Mouse (Mus musculus) neutrophil, adult 65 days (primary cell): ENCODE results near the gene Sp3. TPM values are rescaled to one million over a fixed set of nuclear protein-coding genes. Genes with fewer than 3 reads are reported as not detected.

Source experiments
- total RNA-seq: library from RNA; stranded (reverse); gene quantifications from 2 replicates; pipeline ENCODE4 v1.2.4, GENCODE M21; 2023

The Sp3 gene
- total RNA-seq: 162 and 167 TPM in 2 replicates

GRCm38 (mm10) chr2:72980337-72981074 is at the start of gene Sp3:
TSS of gene Sp3 (minus strand) at chr2:72980446.

DNA sequence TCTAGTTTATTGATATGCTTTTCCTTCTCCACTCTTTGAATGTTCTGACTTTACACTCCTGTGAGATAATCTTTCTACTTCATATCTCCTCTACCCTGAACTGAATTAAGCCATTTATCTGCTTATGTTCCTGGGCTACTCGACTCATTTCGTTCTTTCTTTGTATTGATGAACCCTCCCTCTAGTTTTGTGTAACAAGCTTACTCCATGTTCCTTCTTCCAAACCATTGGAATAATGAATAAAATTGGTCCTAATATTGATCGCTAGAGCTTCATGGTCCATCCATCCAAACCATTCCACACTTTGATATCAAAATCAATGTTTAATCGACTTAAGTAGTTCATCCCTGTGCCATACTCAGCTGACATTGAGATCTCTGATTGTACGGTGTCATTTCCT is 6.4 kb upstream of the Sp3 start, which contains the start of gene Gm11084:
Gene Gm11084, minus strand, starts transcription at position 101 of the 400 bp plus-strand sequence.

Other genes with a start within 250 kb of the Sp3 start
- gene Gm11084, start 6.3 kb upstream of the Sp3 start, total RNA-seq: not detected in 2 replicates
- 17.6 and 22.0 TPM in 2 replicates for gene Ola1, start 238.5 kb upstream of the Sp3 start, total RNA-seq